Mouse (Mus musculus): Measurements from ENCODE around the gene Il31ra. TPM values are rescaled to one million over a fixed set of nuclear protein-coding genes. Genes with fewer than 3 reads are reported as not detected.

Gene Il31ra
- total and polyA plus RNA-seq, 2 experiments from 2014 or later, result not detected

DNA sequence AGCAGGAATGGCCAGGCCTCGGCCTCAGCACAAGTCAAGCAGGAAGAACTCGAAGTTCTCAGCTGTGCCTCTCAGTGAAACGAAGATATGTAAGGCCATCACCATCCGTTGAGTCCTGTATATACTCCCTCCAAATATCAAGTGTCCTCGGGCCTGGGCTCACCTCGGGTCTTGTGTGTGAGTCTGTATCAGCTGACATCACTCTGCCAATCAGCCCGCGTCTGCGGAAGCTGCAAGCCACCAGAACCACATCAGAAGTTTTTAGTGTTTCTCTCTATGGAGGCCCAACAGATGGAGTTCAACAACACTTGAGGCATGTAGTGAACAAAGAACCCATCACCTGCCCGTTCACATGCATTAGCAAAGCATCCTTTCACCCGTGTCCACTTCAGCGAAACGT, 86.5 kb downstream of the Il31ra start:
- no peak overlapping the region for H3K9ac ChIP-seq (replicated peaks; ENCODE audit: low read depth, low read length)
- WGBS, result 70% methylated on average over 13 of the region's 13 CpGs
- no peaks in the 10 kb centered on the region for H3K4me1 ChIP-seq (ENCODE audit: control insufficient read depth, insufficient read depth)
- H3K4me2 ChIP-seq (ENCODE audit: low read depth, low read length), result no peak overlapping the region
- H3K9me3 ChIP-seq (replicated peaks; ENCODE audit: control insufficient read depth, low read length), result no peaks in the 10 kb centered on the region
- TF ChIP-seq CTCF (IDR thresholded peaks at IDR 0.05; ENCODE audit: low read depth), result no peak
- no peak for TF ChIP-seq EP300 (IDR thresholded peaks at IDR 0.05; ENCODE audit: low read depth)
- H3K4me3 ChIP-seq (ENCODE audit: low read depth, low read length), result no peak overlapping the region
- H3K27ac ChIP-seq (ENCODE audit: low read depth), result no peak overlapping the region
- DNase-seq (ENCODE audit: low spot score) (no peak), ATAC-seq (ENCODE audit: insufficient read depth, low read depth) (no peak)
- H3K27me3 ChIP-seq (ENCODE audit: control insufficient read depth, insufficient read depth, low read length), result no peaks in the 10 kb centered on the region
- H3K36me3 ChIP-seq (replicated peaks; ENCODE audit: control insufficient read depth, insufficient read depth, low read length), result peaks cover 48% of the 10 kb centered on the region

DNA sequence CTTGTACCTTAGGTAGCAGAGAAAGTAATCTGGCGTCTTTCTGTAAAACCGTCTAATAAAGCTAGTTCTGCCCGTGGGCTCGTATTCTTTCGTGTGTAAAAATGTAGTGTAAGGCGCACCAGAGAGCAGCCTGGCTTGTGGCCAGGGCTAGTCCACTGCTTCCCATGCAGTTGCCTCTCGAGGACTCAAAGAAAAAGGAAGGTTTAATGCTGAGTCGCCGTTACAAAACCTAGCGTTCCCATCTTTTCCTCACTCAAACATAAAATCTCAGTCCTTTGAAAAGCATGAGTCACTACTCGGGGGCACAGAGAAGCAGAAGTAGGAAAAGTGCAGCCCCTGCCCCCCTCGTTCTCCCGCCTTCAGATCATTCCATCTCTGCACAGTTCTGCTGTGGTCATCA, 87.4 kb downstream of the Il31ra start:
- Histone ChIP-seq H3K36me3 (replicated peaks; ENCODE audit: control insufficient read depth, insufficient read depth, low read length) (peaks cover 53% of the 10 kb centered on the region), H3K27me3 (ENCODE audit: control insufficient read depth, insufficient read depth, low read length) (no peaks in the 10 kb centered on the region), H3K4me3 (ENCODE audit: low read depth, low read length) (no peak overlapping the region), H3K27ac (ENCODE audit: low read depth) (no peak overlapping the region), H3K4me2 (ENCODE audit: low read depth, low read length) (no peak overlapping the region), H3K4me1 (ENCODE audit: control insufficient read depth, insufficient read depth) (no peaks in the 10 kb centered on the region), H3K9me3 (replicated peaks; ENCODE audit: control insufficient read depth, low read length) (no peaks in the 10 kb centered on the region), H3K9ac (replicated peaks; ENCODE audit: low read depth, low read length) (no peak overlapping the region)
- TF ChIP-seq EP300 (IDR thresholded peaks at IDR 0.05; ENCODE audit: low read depth) (no peak), CTCF (IDR thresholded peaks at IDR 0.05; ENCODE audit: low read depth) (no peak)
- no peak for DNase-seq (ENCODE audit: low spot score)
- WGBS, result 80% methylated on average over 13 of the region's 13 CpGs
- ATAC-seq (ENCODE audit: insufficient read depth, low read depth), result no peak

DNA sequence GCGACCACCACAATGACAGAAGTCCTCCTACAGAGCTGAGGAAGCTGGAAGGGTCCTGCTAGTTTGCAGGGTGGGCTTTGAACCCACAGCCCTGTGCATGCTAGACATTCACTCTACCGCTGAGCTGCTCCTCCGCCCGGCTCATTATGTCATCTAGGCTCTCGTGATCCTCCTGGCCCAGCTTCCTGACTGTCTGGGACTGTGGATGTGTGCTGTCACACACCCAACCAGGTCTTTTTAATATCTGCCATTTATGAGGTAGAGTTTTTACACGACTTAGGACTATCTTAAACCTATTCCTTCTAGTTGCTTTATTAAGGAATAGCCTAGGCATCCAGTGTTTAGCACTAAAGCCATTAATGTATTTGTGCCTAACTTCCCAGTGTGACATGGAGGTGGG, 88.7 kb downstream of the Il31ra start:
- Histone ChIP-seq H3K36me3 (replicated peaks; ENCODE audit: control insufficient read depth, insufficient read depth, low read length) (peaks cover 66% of the 10 kb centered on the region), H3K9me3 (replicated peaks; ENCODE audit: control insufficient read depth, low read length) (no peaks in the 10 kb centered on the region), H3K4me1 (ENCODE audit: control insufficient read depth, insufficient read depth) (no peaks in the 10 kb centered on the region), H3K27me3 (ENCODE audit: control insufficient read depth, insufficient read depth, low read length) (no peaks in the 10 kb centered on the region), H3K9ac (replicated peaks; ENCODE audit: low read depth, low read length) (no peak overlapping the region), H3K4me2 (ENCODE audit: low read depth, low read length) (no peak overlapping the region), H3K4me3 (ENCODE audit: low read depth, low read length) (no peak overlapping the region), H3K27ac (ENCODE audit: low read depth) (no peak overlapping the region)
- WGBS, result 87% methylated on average over 6 of the region's 6 CpGs
- ATAC-seq (ENCODE audit: insufficient read depth, low read depth) (no peak), DNase-seq (ENCODE audit: low spot score) (no peak)
- TF ChIP-seq CTCF (IDR thresholded peaks at IDR 0.05; ENCODE audit: low read depth) (no peak), EP300 (IDR thresholded peaks at IDR 0.05; ENCODE audit: low read depth) (no peak)

DNA sequence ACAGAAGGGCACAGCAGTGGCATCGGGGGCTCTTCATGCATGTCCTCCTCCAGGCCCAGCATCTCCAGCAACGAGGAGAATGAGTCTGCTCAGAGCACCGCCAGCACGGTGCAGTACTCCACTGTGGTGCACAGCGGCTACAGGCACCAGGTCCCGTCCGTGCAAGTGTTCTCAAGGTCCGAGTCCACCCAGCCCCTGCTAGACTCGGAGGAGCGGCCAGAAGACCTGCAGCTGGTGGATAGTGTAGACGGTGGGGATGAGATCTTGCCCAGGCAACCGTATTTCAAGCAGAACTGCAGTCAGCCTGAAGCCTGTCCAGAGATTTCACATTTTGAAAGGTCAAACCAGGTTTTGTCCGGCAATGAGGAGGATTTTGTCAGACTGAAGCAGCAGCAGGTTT, 90.3 kb downstream of the Il31ra start:
- Histone ChIP-seq H3K9ac (replicated peaks; ENCODE audit: low read depth, low read length) (no peak overlapping the region), H3K4me2 (ENCODE audit: low read depth, low read length) (no peak overlapping the region), H3K9me3 (replicated peaks; ENCODE audit: control insufficient read depth, low read length) (no peaks in the 10 kb centered on the region), H3K4me1 (ENCODE audit: control insufficient read depth, insufficient read depth) (no peaks in the 10 kb centered on the region), H3K36me3 (replicated peaks; ENCODE audit: control insufficient read depth, insufficient read depth, low read length) (peaks cover 80% of the 10 kb centered on the region), H3K4me3 (ENCODE audit: low read depth, low read length) (no peak overlapping the region), H3K27me3 (ENCODE audit: control insufficient read depth, insufficient read depth, low read length) (no peaks in the 10 kb centered on the region), H3K27ac (ENCODE audit: low read depth) (no peak overlapping the region)
- ATAC-seq (ENCODE audit: insufficient read depth, low read depth), result no peak
- TF ChIP-seq EP300 (IDR thresholded peaks at IDR 0.05; ENCODE audit: low read depth) (no peak), CTCF (IDR thresholded peaks at IDR 0.05; ENCODE audit: low read depth) (no peak)
- DNase-seq (ENCODE audit: low spot score), result no peak
- WGBS, result 90% methylated on average over 13 of the region's 13 CpGs

DNA sequence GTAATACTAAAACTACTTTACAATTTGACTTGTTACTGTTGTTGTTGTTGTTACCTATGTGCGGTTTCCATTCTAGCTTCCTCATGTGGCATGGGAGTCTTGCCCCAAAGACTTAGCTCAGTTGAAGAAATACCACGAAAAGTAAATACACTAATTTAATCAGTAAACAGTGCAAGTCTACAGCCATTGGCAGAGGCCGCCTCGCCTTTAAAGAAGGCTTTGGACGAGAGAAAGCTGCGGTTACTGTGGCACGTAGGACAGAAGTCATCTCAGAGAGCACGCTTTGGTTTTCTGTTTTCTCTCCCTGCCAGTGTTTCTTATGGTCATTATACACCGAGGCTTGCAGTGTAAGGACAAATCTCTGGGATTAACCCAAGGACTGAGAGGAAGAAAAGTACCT, 93.7 kb downstream of the Il31ra start:
- H3K36me3 ChIP-seq (replicated peaks; ENCODE audit: control insufficient read depth, insufficient read depth, low read length), result peaks cover 89% of the 10 kb centered on the region
- TF ChIP-seq CTCF (IDR thresholded peaks at IDR 0.05; ENCODE audit: low read depth) (no peak), EP300 (IDR thresholded peaks at IDR 0.05; ENCODE audit: low read depth) (no peak)

DNA sequence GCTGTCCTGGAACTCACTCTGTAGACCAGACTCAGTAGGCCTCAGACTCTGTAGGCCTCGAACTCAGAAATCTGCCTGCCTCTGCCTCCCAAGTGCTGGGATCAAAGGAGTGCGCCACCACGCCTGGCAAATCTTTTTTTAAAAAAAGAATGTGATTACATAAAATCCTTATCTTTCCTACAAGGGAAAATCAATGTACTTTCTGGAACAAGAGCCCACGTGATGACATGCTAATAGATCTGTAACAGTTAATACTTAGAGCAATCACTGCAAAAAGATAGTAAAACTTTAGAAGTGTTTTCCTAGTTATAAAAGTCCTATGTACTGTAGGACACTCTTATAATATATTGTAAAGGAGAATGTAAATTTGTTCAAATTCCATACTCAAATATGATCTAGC, 94.1 kb downstream of the Il31ra start:
- Histone ChIP-seq H3K36me3 (replicated peaks; ENCODE audit: control insufficient read depth, insufficient read depth, low read length) (peaks cover 89% of the 10 kb centered on the region), H3K4me1 (ENCODE audit: control insufficient read depth, insufficient read depth) (no peaks in the 10 kb centered on the region), H3K9ac (replicated peaks; ENCODE audit: low read depth, low read length) (no peak overlapping the region), H3K9me3 (replicated peaks; ENCODE audit: control insufficient read depth, low read length) (no peaks in the 10 kb centered on the region), H3K27me3 (ENCODE audit: control insufficient read depth, insufficient read depth, low read length) (no peaks in the 10 kb centered on the region), H3K4me2 (ENCODE audit: low read depth, low read length) (no peak overlapping the region), H3K27ac (ENCODE audit: low read depth) (no peak overlapping the region), H3K4me3 (ENCODE audit: low read depth, low read length) (no peak overlapping the region)
- WGBS, result 83% methylated on average over 4 of the region's 4 CpGs
- ATAC-seq (ENCODE audit: insufficient read depth, low read depth) (no peak), DNase-seq (ENCODE audit: low spot score) (no peak)
- TF ChIP-seq CTCF (IDR thresholded peaks at IDR 0.05; ENCODE audit: low read depth), result no peak
- TF ChIP-seq EP300 (IDR thresholded peaks at IDR 0.05; ENCODE audit: low read depth), result no peak

More for the DNA sequence above, 93.7 kb downstream of the Il31ra start:
- DNase-seq (ENCODE audit: low spot score), result no peak
- Histone ChIP-seq H3K9me3 (replicated peaks; ENCODE audit: control insufficient read depth, low read length) (no peaks in the 10 kb centered on the region), H3K27me3 (ENCODE audit: control insufficient read depth, insufficient read depth, low read length) (no peaks in the 10 kb centered on the region), H3K9ac (replicated peaks; ENCODE audit: low read depth, low read length) (no peak overlapping the region), H3K4me2 (ENCODE audit: low read depth, low read length) (no peak overlapping the region), H3K4me3 (ENCODE audit: low read depth, low read length) (no peak overlapping the region), H3K4me1 (ENCODE audit: control insufficient read depth, insufficient read depth) (no peaks in the 10 kb centered on the region), H3K27ac (ENCODE audit: low read depth) (no peak overlapping the region)
- ATAC-seq (ENCODE audit: insufficient read depth, low read depth), result no peak
- WGBS, result 93% methylated on average over 9 of the region's 9 CpGs

All from heart, postnatal 0 days (tissue).